Mouse (Mus musculus) R1 (cell line): ENCODE measurements around the gene Pard3b.

Experiments
- DNase-seq: peaks from one replicate; pipeline ENCODE4 v3.0.0-alpha.2; 2018; ENCODE audit warnings: low read depth, low spot score

Gene Pard3b

GRCm38 (mm10) chr1:62076171-62076570 is 437.5 kb downstream of the Pard3b start:
- no peak for DNase-seq

GRCm38 (mm10) chr1:62081129-62081528 is 442.5 kb downstream of the Pard3b start:
- DNase-seq: no peak

GRCm38 (mm10) chr1:62085995-62086394 is 447.4 kb downstream of the Pard3b start:
- no peak for DNase-seq

GRCm38 (mm10) chr1:62087464-62087863 is 448.8 kb downstream of the Pard3b start:
- DNase-seq: no peak

- no peak for DNase-seq
These were observed 456.3 kb downstream of the Pard3b start for GRCm38 (mm10) chr1:62094885-62095284.

GRCm38 (mm10) chr1:62122426-62122825 is 483.8 kb downstream of the Pard3b start:
- no peak for DNase-seq

- no peak for DNase-seq
These were observed 490.6 kb downstream of the Pard3b start for GRCm38 (mm10) chr1:62129186-62129585.

GRCm38 (mm10) chr1:62148134-62148533 is 509.5 kb downstream of the Pard3b start:
- DNase-seq: no peak

GRCm38 (mm10) chr1:62148786-62149185 is 510.2 kb downstream of the Pard3b start:
- no peak for DNase-seq

- DNase-seq: no peak
These were observed 517.3 kb downstream of the Pard3b start for GRCm38 (mm10) chr1:62155970-62156369.

- DNase-seq: no peak
These were observed 521.0 kb downstream of the Pard3b start for GRCm38 (mm10) chr1:62159592-62159991.

GRCm38 (mm10) chr1:62175013-62175640 is 536.5 kb downstream of the Pard3b start:
- DNase-seq: no peak

GRCm38 (mm10) chr1:62181638-62182037 is 543.0 kb downstream of the Pard3b start:
- peak; percentile 99 for DNase-seq

- no peak for DNase-seq
These were observed 544.0 kb downstream of the Pard3b start for GRCm38 (mm10) chr1:62182634-62183033.

- no peak for DNase-seq
These were observed 552.2 kb downstream of the Pard3b start for GRCm38 (mm10) chr1:62190786-62191185.

GRCm38 (mm10) chr1:62197515-62197914 is 558.9 kb downstream of the Pard3b start:
- no peak for DNase-seq

GRCm38 (mm10) chr1:62200919-62201318 is 562.3 kb downstream of the Pard3b start:
- no peak for DNase-seq

- DNase-seq: no peak
These were observed 563.1 kb downstream of the Pard3b start for GRCm38 (mm10) chr1:62201686-62202257.

GRCm38 (mm10) chr1:62213285-62213684 is 574.7 kb downstream of the Pard3b start:
- DNase-seq: no peak

- DNase-seq: no peak
These were observed 577.2 kb downstream of the Pard3b start for GRCm38 (mm10) chr1:62215842-62216241.

GRCm38 (mm10) chr1:62216568-62216967 is 577.9 kb downstream of the Pard3b start:
- DNase-seq: no peak

- no peak for DNase-seq
These were observed 590.5 kb downstream of the Pard3b start for GRCm38 (mm10) chr1:62229129-62229528.

- DNase-seq: peak; percentile 23
These were observed 595.4 kb downstream of the Pard3b start for GRCm38 (mm10) chr1:62234039-62234438.

GRCm38 (mm10) chr1:62235121-62235520 is 596.5 kb downstream of the Pard3b start:
- no peak for DNase-seq
